Mouse (Mus musculus) limb, embryonic 11.5 days (tissue): Measurements from ENCODE around the gene Ica1. TPM values are rescaled to one million over a fixed set of nuclear protein-coding genes. Genes with fewer than 3 reads are reported as not detected.

Experiments used
- ATAC-seq: fragments of 200-750 bp; cut with Nextera tagmentation; 2 replicates; pipeline ENCODE4 v1.8.0; 2017; ENCODE audit warnings: low read depth; ENCODE audit not compliant: insufficient number of reproducible peaks, low FRiP score, low TSS enrichment
- DNase-seq: peaks from one replicate; pipeline ENCODE4 v3.0.0-alpha.2; 2015; ENCODE audit warnings: low spot score
- H3K27ac ChIP-seq: fragments of 300-500 bp; sonication (generic); replicated peaks from 2 replicates; pipeline ENCODE4 v1.5.1; 2014; ENCODE audit warnings: low read depth, mild to moderate bottlenecking, low read length
- H3K27me3 ChIP-seq: fragments of 300-500 bp; sonication (generic); 2 replicates; pipeline ENCODE4 v1.6.1; 2014; ENCODE audit warnings: mild to moderate bottlenecking, low read length, mixed read lengths; ENCODE audit not compliant: control insufficient read depth, insufficient read depth
- H3K36me3 ChIP-seq: fragments of 300-500 bp; sonication (generic); 2 replicates; pipeline ENCODE4 v1.6.1; 2014; ENCODE audit warnings: mild to moderate bottlenecking, low read length, moderate library complexity, mixed read lengths; ENCODE audit not compliant: control insufficient read depth, insufficient read depth
- H3K4me1 ChIP-seq: fragments of 300-500 bp; sonication (generic); 2 replicates; pipeline ENCODE4 v1.6.1; 2014; ENCODE audit warnings: low read length, mixed read lengths; ENCODE audit not compliant: control insufficient read depth, insufficient read depth
- H3K4me2 ChIP-seq: fragments of 300-500 bp; sonication (generic); 2 replicates; pipeline ENCODE4 v1.6.1; 2014; ENCODE audit warnings: low read depth, mild to moderate bottlenecking, moderate library complexity; ENCODE audit not compliant: severe bottlenecking
- H3K4me3 ChIP-seq: fragments of 300-500 bp; sonication (generic); 2 replicates; pipeline ENCODE4 v1.5.1; 2014; ENCODE audit warnings: low read depth, low read length
- H3K9ac ChIP-seq: fragments of 300-500 bp; sonication (generic); 2 replicates; pipeline ENCODE4 v1.6.1; 2014; ENCODE audit warnings: mild to moderate bottlenecking, low read length
- H3K9me3 ChIP-seq: fragments of 300-500 bp; sonication (generic); 2 replicates; pipeline ENCODE4 v1.6.1; 2016; ENCODE audit warnings: low read length; ENCODE audit not compliant: control insufficient read depth
- WGBS: fragments of 180-500 bp; shearing (Covaris S2); extraction: QIAGEN DNeasy Blood & Tissue Kit; methylation state at CpG from one replicate; pipeline ENCODE4 v1.1.7; 2014; 5-methylcytosine and 5-hydroxymethylcytosine counted together
- polyA plus RNA-seq: library from polyadenylated mRNA; unstranded; fragments of >200 nt; fragmentation: Nextera tagmentation; extraction: Ambion mirVana; gene quantifications from 2 replicates; pipeline ENCODE4 v1.2.1, GENCODE M21; 2014

Ica1 gene
- polyA plus RNA-seq, 1 experiment from 2014 or later: 17.5 TPM

GRCm38 (mm10) chr6:8691199-8691975 is 86.9 kb downstream of the Ica1 start:
- 75% methylated on average over 2 of the region's 2 CpGs for WGBS
- H3K27me3 ChIP-seq: no peaks in the 10 kb centered on the region
- no peak overlapping the region for H3K27ac ChIP-seq
- H3K36me3 ChIP-seq: no peaks in the 10 kb centered on the region
- no peak for DNase-seq
- no peak overlapping the region for H3K9ac ChIP-seq
- H3K9me3 ChIP-seq: no peaks in the 10 kb centered on the region
- H3K4me3 ChIP-seq: no peak overlapping the region
- peaks cover 13% of the 10 kb centered on the region for H3K4me1 ChIP-seq
- H3K4me2 ChIP-seq: no peak overlapping the region
- ATAC-seq: no peak

GRCm38 (mm10) chr6:8690441-8690840 is 87.8 kb downstream of the Ica1 start:
- no peaks in the 10 kb centered on the region for H3K27me3 ChIP-seq
- no peak overlapping the region for H3K4me2 ChIP-seq
- ATAC-seq (no peak), DNase-seq (no peak)
- peaks cover 13% of the 10 kb centered on the region for H3K4me1 ChIP-seq
- H3K9ac ChIP-seq: no peak overlapping the region
- no peak overlapping the region for H3K4me3 ChIP-seq
- H3K9me3 ChIP-seq: no peaks in the 10 kb centered on the region
- H3K27ac ChIP-seq: no peak overlapping the region
- WGBS: 61% methylated on average over 3 of the region's 3 CpGs
- no peaks in the 10 kb centered on the region for H3K36me3 ChIP-seq

GRCm38 (mm10) chr6:8686678-8687580 is 91.4 kb downstream of the Ica1 start:
- no peaks in the 10 kb centered on the region for H3K9me3 ChIP-seq
- no peak overlapping the region for H3K4me3 ChIP-seq
- no peak overlapping the region for H3K4me2 ChIP-seq
- 90% methylated on average over 14 of the region's 14 CpGs for WGBS
- DNase-seq (no peak), ATAC-seq (no peak)
- H3K27ac ChIP-seq: no peak overlapping the region
- H3K4me1 ChIP-seq: no peaks in the 10 kb centered on the region
- no peaks in the 10 kb centered on the region for H3K36me3 ChIP-seq
- H3K9ac ChIP-seq: no peak overlapping the region
- H3K27me3 ChIP-seq: no peaks in the 10 kb centered on the region

GRCm38 (mm10) chr6:8683379-8683778 is 94.9 kb downstream of the Ica1 start:
- ATAC-seq (no peak), DNase-seq (no peak)
- 84% methylated on average over 10 of the region's 10 CpGs for WGBS
- H3K4me1 ChIP-seq: no peaks in the 10 kb centered on the region
- H3K36me3 ChIP-seq: no peaks in the 10 kb centered on the region
- H3K4me3 ChIP-seq: no peak overlapping the region
- H3K9ac ChIP-seq: no peak overlapping the region
- H3K27me3 ChIP-seq: no peaks in the 10 kb centered on the region
- H3K9me3 ChIP-seq: no peaks in the 10 kb centered on the region
- no peak overlapping the region for H3K4me2 ChIP-seq
- H3K27ac ChIP-seq: no peak overlapping the region

GRCm38 (mm10) chr6:8680931-8681330 is 97.4 kb downstream of the Ica1 start:
- H3K27ac ChIP-seq: no peak overlapping the region
- H3K27me3 ChIP-seq: no peaks in the 10 kb centered on the region
- ATAC-seq: no peak

GRCm38 (mm10) chr6:8673013-8673412 is 105.3 kb downstream of the Ica1 start:
- ATAC-seq: no peak

More at GRCm38 (mm10) chr6:8680931-8681330, 97.4 kb downstream of the Ica1 start:
- Histone ChIP-seq H3K9ac (no peak overlapping the region), H3K4me3 (no peak overlapping the region), H3K36me3 (no peaks in the 10 kb centered on the region), H3K4me2 (no peak overlapping the region), H3K4me1 (no peaks in the 10 kb centered on the region), H3K9me3 (no peaks in the 10 kb centered on the region)
- no peak for DNase-seq
- 89% methylated on average over 8 of the region's 8 CpGs for WGBS

GRCm38 (mm10) chr6:8669343-8669742 is 108.9 kb downstream of the Ica1 start:
- ATAC-seq (no peak), DNase-seq (no peak)
- H3K4me1 ChIP-seq: peaks cover 3% of the 10 kb centered on the region
- 70% methylated on average over 4 of the region's 4 CpGs for WGBS
- H3K36me3 ChIP-seq: no peaks in the 10 kb centered on the region
- no peak overlapping the region for H3K4me2 ChIP-seq
- H3K9me3 ChIP-seq: no peaks in the 10 kb centered on the region
- no peak overlapping the region for H3K27ac ChIP-seq
- H3K4me3 ChIP-seq: no peak overlapping the region
- H3K27me3 ChIP-seq: no peaks in the 10 kb centered on the region
- no peak overlapping the region for H3K9ac ChIP-seq

More at GRCm38 (mm10) chr6:8673013-8673412, 105.3 kb downstream of the Ica1 start:
- no peak overlapping the region for H3K4me3 ChIP-seq
- no peaks in the 10 kb centered on the region for H3K9me3 ChIP-seq
- WGBS: 84% methylated on average over 4 of the region's 4 CpGs
- no peaks in the 10 kb centered on the region for H3K36me3 ChIP-seq
- H3K4me1 ChIP-seq: no peaks in the 10 kb centered on the region
- H3K27ac ChIP-seq: no peak overlapping the region
- no peaks in the 10 kb centered on the region for H3K27me3 ChIP-seq
- no peak overlapping the region for H3K4me2 ChIP-seq
- no peak for DNase-seq
- no peak overlapping the region for H3K9ac ChIP-seq

GRCm38 (mm10) chr6:8668013-8668811 is 110.1 kb downstream of the Ica1 start:
- H3K9me3 ChIP-seq: no peaks in the 10 kb centered on the region
- H3K4me3 ChIP-seq: no peak overlapping the region
- no peak overlapping the region for H3K4me2 ChIP-seq
- H3K36me3 ChIP-seq: no peaks in the 10 kb centered on the region
- DNase-seq: no peak
- no peak for ATAC-seq
- no peak overlapping the region for H3K27ac ChIP-seq
- peaks cover 13% of the 10 kb centered on the region for H3K4me1 ChIP-seq
- 46% methylated on average over 6 of the region's 6 CpGs for WGBS
- H3K9ac ChIP-seq: no peak overlapping the region
- H3K27me3 ChIP-seq: no peaks in the 10 kb centered on the region
